Comparison of ENCODE assay signal across 8 mouse cellular contexts in genomic region chr11:53769185-53769576, GRCm38 (mm10). TPM values are rescaled to one million over a fixed set of nuclear protein-coding genes. Genes with fewer than 3 reads are reported as not detected.
A peak's percentile ranks its signal among the peaks of the same experiment; 100 is the strongest.
DNase-seq lines count a peak whose midpoint lies in the region; ATAC-seq and TF ChIP-seq lines count a peak whose summit lies in the region.
"Had no signal": no experiment of that assay in that cellular context is flagged by ENCODE, and none has a peak within 500 bp of the region (broad histone marks: within the 10 kb centered on the region; RNA-seq: fewer than 3 reads in every experiment).

No protein-coding gene starts in this region.

- 55% methylated on average over 12 of the region's 12 CpGs for whole genome bisulfite sequencing in neural tube, embryonic 11.5 days
- 60% methylated on average over 12 of the region's 12 CpGs for WGBS in forebrain, embryonic 12.5 days
- WGBS in liver, embryonic 11.5 days, result 53% methylated on average over 12 of the region's 12 CpGs
- 58% methylated on average over 12 of the region's 12 CpGs for WGBS in stomach, postnatal 0 days

- no peak overlapping the region for H3K9ac ChIP-seq in neural tube, embryonic 11.5 days (ENCODE audit: low read length)
- peak overlapping the region; percentile 60; the same call in 1 of the 2 replicates for H3K9ac ChIP-seq in forebrain, embryonic 12.5 days
- 0 out of 2 replicates have a peak overlapping the region, but pooled peaks have one; percentile 17 for H3K9ac ChIP-seq in liver, embryonic 11.5 days (ENCODE audit: low read depth, low read length)
- H3K9ac ChIP-seq in stomach, postnatal 0 days (ENCODE audit: low read length), result peak overlapping the region; percentile 53

- H3K4me2 ChIP-seq in neural tube, embryonic 11.5 days (ENCODE audit: low read depth), result peak overlapping the region; percentile 93
- H3K4me2 ChIP-seq in forebrain, embryonic 12.5 days, result peak overlapping the region; percentile 98
- H3K4me2 ChIP-seq in liver, embryonic 11.5 days, result peak overlapping the region; percentile 95
- H3K4me2 ChIP-seq in stomach, postnatal 0 days (replicated peaks; ENCODE audit: low read depth), result peak overlapping the region; percentile 74

- H3K27me3 ChIP-seq in neural tube, embryonic 11.5 days (ENCODE audit: control insufficient read depth, insufficient read depth, low read length), result peaks cover 12% of the 10 kb centered on the region; the same call in 1 of the 2 replicates
- H3K27me3 ChIP-seq in forebrain, embryonic 12.5 days, result peaks cover 46% of the 10 kb centered on the region
- peaks cover 17% of the 10 kb centered on the region for H3K27me3 ChIP-seq in liver, embryonic 11.5 days (replicated peaks; ENCODE audit: control insufficient read depth, insufficient read depth, low read length)
- H3K27me3 ChIP-seq in stomach, postnatal 0 days (ENCODE audit: control insufficient read depth, insufficient read depth, low read length), result no peaks in the 10 kb centered on the region

- no peak for DNase-seq in neural tube, embryonic 11.5 days (ENCODE audit: low spot score)
- no peak for DNase-seq in neural tube, embryonic 10.5 days (ENCODE audit: extremely low spot score, low spot score)
- no peak for DNase-seq in liver, embryonic 11.5 days (ENCODE audit: low spot score)
- DNase-seq in stomach, postnatal 0 days (ENCODE audit: low spot score), result no peak
- no peak for DNase-seq in layer of hippocampus, postnatal 14 days (ENCODE audit: low spot score in 2 of 2)

- no peak overlapping the region for H3K4me3 ChIP-seq in neural tube, embryonic 11.5 days (ENCODE audit: low read depth, low read length)
- H3K4me3 ChIP-seq in forebrain, embryonic 12.5 days (replicated peaks), result peak overlapping the region; percentile 74
- H3K4me3 ChIP-seq in liver, embryonic 11.5 days (ENCODE audit: low read depth, low read length), result peak overlapping the region; percentile 74
- peak overlapping the region; percentile 74; the same call in 1 of the 2 replicates for H3K4me3 ChIP-seq in stomach, postnatal 0 days (ENCODE audit: low read depth, low read length)

- H3K4me1 ChIP-seq in neural tube, embryonic 11.5 days (ENCODE audit: control insufficient read depth, insufficient read depth, low read length), result no peaks in the 10 kb centered on the region
- peaks cover 13% of the 10 kb centered on the region for H3K4me1 ChIP-seq in forebrain, embryonic 12.5 days
- H3K4me1 ChIP-seq in liver, embryonic 11.5 days (replicated peaks; ENCODE audit: control insufficient read depth, insufficient read depth, low read length), result peaks cover 19% of the 10 kb centered on the region
- H3K4me1 ChIP-seq in stomach, postnatal 0 days (replicated peaks; ENCODE audit: control insufficient read depth, insufficient read depth), result 0 out of 2 replicates have a peak, but pooled peaks cover 3% of the 10 kb centered on the region

- H3K36me3 ChIP-seq in neural tube, embryonic 11.5 days (ENCODE audit: control insufficient read depth, insufficient read depth, low read length), result no peaks in the 10 kb centered on the region
- H3K36me3 ChIP-seq in forebrain, embryonic 12.5 days (replicated peaks), result no peaks in the 10 kb centered on the region
- H3K36me3 ChIP-seq in liver, embryonic 11.5 days (ENCODE audit: control insufficient read depth, insufficient read depth, low read length), result no peaks in the 10 kb centered on the region; the same call in 1 of the 2 replicates
- peaks cover 1% of the 10 kb centered on the region; the same call in 1 of the 2 replicates for H3K36me3 ChIP-seq in stomach, postnatal 0 days (ENCODE audit: control insufficient read depth, insufficient read depth, low read length)

- ATAC-seq in neural tube, embryonic 11.5 days (ENCODE audit: insufficient read depth, low FRiP score, low TSS enrichment), result no peak
- no peak for ATAC-seq in forebrain, embryonic 12.5 days (ENCODE audit: low FRiP score)
- ATAC-seq in liver, embryonic 11.5 days (replicated peaks; ENCODE audit: low FRiP score), result no peak
- no peak for ATAC-seq in stomach, postnatal 0 days (ENCODE audit: low FRiP score, low TSS enrichment)
- ATAC-seq in frontal cortex, adult (ENCODE audit: low TSS enrichment), result no peak

- no peak for TF ChIP-seq EP300 in stomach, postnatal 0 days (optimal IDR thresholded peaks at IDR 0.05)

- no peaks in the 10 kb centered on the region for H3K9me3 ChIP-seq in neural tube, embryonic 11.5 days (ENCODE audit: control insufficient read depth, low read length)
- no peaks in the 10 kb centered on the region for H3K9me3 ChIP-seq in forebrain, embryonic 12.5 days
- H3K9me3 ChIP-seq in liver, embryonic 11.5 days (ENCODE audit: control insufficient read depth, low read length), result no peaks in the 10 kb centered on the region
- H3K9me3 ChIP-seq in stomach, postnatal 0 days (ENCODE audit: control insufficient read depth, low read length), result no peaks in the 10 kb centered on the region

- no peak for TF ChIP-seq CTCF in stomach, postnatal 0 days (IDR thresholded peaks at IDR 0.05; ENCODE audit: low read depth)

- no peak overlapping the region for H3K27ac ChIP-seq in neural tube, embryonic 11.5 days (ENCODE audit: low read depth, low read length)
- H3K27ac ChIP-seq in forebrain, embryonic 12.5 days, result no peak overlapping the region
- no peak overlapping the region for H3K27ac ChIP-seq in liver, embryonic 11.5 days (ENCODE audit: low read depth, low read length)
- peak overlapping the region; percentile 81 for H3K27ac ChIP-seq in stomach, postnatal 0 days (replicated peaks)

RNA-seq across cellular contexts. Expression of gene Irf1, which starts 0.6 kb away (rescaled TPM):
- polyA plus RNA-seq in neural tube, embryonic 11.5 days (2014; fragmentation: Nextera tagmentation; extraction: Ambion mirVana), result 4.0 and 4.3 TPM in 2 replicates
- 3.6 and 3.9 TPM in 2 replicates for polyA plus RNA-seq in forebrain, embryonic 12.5 days (2016; fragmentation: Nextera tagmentation; extraction: Ambion mirVana)
- 8.4 and 8.7 TPM in 2 replicates for polyA plus RNA-seq in liver, embryonic 11.5 days (2014; fragmentation: Nextera tagmentation; extraction: Ambion mirVana)
- 18.7 and 25.7 TPM in 2 replicates for polyA plus RNA-seq in stomach, postnatal 0 days (2015; fragmentation: Nextera tagmentation; extraction: Ambion mirVana)
- total RNA-seq in layer of hippocampus, postnatal 14 days (2021), result 1 to 10 TPM; 4.9 to 7.7 TPM

RNA-seq across cellular contexts. Expression of gene Gm17334, which starts 3.8 kb away (rescaled TPM):
- not detected in 2 replicates for polyA plus RNA-seq in neural tube, embryonic 11.5 days (2014; fragmentation: Nextera tagmentation; extraction: Ambion mirVana)
- polyA plus RNA-seq in forebrain, embryonic 12.5 days (2016; fragmentation: Nextera tagmentation; extraction: Ambion mirVana), result not detected in 2 replicates
- not detected in 2 replicates for polyA plus RNA-seq in liver, embryonic 11.5 days (2014; fragmentation: Nextera tagmentation; extraction: Ambion mirVana)
- polyA plus RNA-seq in stomach, postnatal 0 days (2015; fragmentation: Nextera tagmentation; extraction: Ambion mirVana), result 0.17 TPM in 1 of 2 replicates, not detected in the other
- total RNA-seq in layer of hippocampus, postnatal 14 days (2021), result under 1 TPM in 1 of 2 experiments, not detected in 1; 0.62 TPM

RNA-seq across cellular contexts. Expression of gene Il5, which starts 48.6 kb away (rescaled TPM):
- not detected in 2 replicates for polyA plus RNA-seq in neural tube, embryonic 11.5 days (2014; fragmentation: Nextera tagmentation; extraction: Ambion mirVana)
- not detected in 2 replicates for polyA plus RNA-seq in forebrain, embryonic 12.5 days (2016; fragmentation: Nextera tagmentation; extraction: Ambion mirVana)
- polyA plus RNA-seq in liver, embryonic 11.5 days (2014; fragmentation: Nextera tagmentation; extraction: Ambion mirVana), result not detected in 2 replicates
- polyA plus RNA-seq in stomach, postnatal 0 days (2015; fragmentation: Nextera tagmentation; extraction: Ambion mirVana), result not detected in 2 replicates
- total RNA-seq in layer of hippocampus, postnatal 14 days (2021), result not detected
- total RNA-seq: adrenal gland, adult 2 months had no signal
